Mouse (Mus musculus) kidney, postnatal 4 days (tissue): Measurements from ENCODE around the gene Rgs12.

Experiments
- DNase-seq, 2 experiments: peaks; one replicate each; pipeline ENCODE4 v3.0.0; 2021; ENCODE audit warnings: mixed read lengths in 2 of 2

Rgs12 gene

DNA sequence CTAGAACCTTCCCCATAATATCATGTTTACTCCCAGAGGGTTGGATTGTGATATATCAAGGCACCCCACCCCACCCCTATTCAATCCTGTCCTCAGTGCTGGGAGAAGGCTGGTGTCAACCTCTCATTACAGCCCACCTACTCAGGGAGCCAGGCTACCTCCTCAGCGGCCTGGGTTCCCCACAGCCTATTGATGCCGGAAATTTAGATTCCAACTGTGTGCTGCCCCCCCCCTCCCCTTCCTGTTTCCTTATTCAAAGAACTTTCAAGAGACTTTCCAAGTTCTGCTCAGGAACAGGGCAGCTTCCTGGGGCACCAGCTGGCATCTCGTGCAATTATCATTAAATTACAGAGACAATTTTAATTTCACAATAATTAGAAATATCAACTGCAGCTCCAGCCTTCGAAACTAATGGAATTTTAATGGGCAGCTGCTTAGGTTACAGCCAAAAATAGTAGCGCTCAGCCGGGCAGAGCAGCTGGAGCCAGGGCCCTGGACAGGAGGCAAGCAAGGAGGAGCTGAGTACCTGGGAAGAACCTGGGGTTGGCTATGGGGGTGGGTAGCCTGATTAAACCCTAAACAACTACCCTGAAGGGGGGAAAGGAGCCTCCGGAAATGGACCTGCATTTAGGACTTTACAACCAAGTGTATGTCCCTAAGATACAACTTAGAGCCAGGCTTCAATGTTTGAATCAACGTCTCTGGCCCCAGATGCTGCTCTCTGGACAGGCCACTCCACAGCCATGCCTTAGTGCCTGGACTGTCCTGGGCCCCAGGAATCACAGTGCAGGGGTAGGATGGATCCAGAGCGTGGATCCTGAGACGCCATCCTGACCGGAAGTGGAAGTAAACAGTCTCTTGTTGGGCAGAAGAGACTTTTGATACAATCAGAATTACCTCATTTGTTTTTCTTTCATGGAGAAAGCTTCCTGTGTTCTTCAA lies 17.5 kb upstream of the Rgs12 start:
- peak; percentile 28 to 42 for DNase-seq

GRCm38 (mm10) chr5:34932458-34932806 lies 16.8 kb upstream of the Rgs12 start:
- no peak for DNase-seq

- DNase-seq: no peak
Measured at GRCm38 (mm10) chr5:34933461-34933860, 15.8 kb upstream of the Rgs12 start.

- no peak for DNase-seq
Measured at GRCm38 (mm10) chr5:34941710-34942470, 7.4 kb upstream of the Rgs12 start.

DNA sequence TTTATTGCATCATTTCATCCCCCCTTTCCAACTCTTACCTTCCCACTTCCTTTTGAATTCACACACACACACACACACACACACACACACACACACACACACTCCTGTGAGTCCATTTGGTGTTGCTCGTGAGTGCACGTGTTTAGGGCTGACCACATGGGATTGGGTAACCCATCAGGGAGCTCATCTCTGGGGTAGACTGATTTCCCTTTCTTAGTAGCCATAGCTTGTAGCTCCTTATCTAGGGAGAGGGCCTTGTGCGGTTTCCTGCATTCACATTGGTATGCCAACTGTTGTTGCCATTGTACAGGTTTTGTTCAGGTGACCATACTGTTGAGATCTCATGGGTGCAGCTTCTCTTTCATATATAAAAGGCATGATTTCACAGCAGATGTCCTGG lies 5.8 kb upstream of the Rgs12 start:
- no peak for DNase-seq

- DNase-seq: no peak
Measured at GRCm38 (mm10) chr5:34949769-34950211, 545 bp downstream of the Rgs12 start.

DNA sequence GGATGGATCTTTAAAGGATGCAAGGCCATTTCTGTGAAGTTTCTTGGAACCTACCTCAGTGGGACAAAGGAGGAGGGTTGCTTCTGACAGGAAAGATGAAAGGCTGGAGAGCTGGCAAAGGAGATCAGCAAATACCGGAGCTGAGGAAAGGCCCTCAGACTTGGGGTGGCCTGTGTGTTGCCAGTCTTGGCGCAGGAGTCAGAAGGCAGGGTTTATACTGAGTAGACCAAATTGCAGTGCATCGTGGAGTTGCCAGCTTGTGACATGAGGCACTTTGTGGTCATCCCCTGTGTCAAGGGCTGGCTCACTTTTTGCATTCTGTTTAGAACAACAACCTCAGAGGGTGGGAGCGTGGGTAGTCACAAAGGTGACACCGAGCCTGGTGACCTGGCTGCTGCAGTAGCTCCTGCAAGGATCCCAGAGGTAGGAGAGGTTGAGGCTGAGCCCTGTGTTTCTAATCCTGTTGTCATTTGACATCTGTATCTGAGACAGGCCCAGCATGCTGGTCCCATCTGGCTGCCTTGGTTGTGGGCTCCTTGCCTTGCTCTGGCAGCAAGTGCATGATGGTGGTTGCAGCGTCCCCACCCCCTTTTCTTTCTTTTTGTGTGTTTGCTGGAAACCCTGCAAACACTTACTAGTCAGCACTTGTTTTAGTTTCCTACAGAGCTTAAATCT lies 1.4 kb downstream of the Rgs12 start:
- DNase-seq: no peak

GRCm38 (mm10) chr5:34951161-34951834 lies 2.1 kb downstream of the Rgs12 start:
- peak; percentile 44 to 52 for DNase-seq

GRCm38 (mm10) chr5:34954508-34954907 lies 5.3 kb downstream of the Rgs12 start:
- no peak for DNase-seq

GRCm38 (mm10) chr5:34955630-34956029 lies 6.4 kb downstream of the Rgs12 start:
- peak; percentile 32 to 49 for DNase-seq

- DNase-seq: no peak
Measured at GRCm38 (mm10) chr5:34956151-34956550, 6.9 kb downstream of the Rgs12 start.

GRCm38 (mm10) chr5:34957015-34957414 lies 7.8 kb downstream of the Rgs12 start:
- DNase-seq: no peak

GRCm38 (mm10) chr5:34960021-34960420 lies 10.8 kb downstream of the Rgs12 start:
- no peak for DNase-seq

- no peak for DNase-seq
Measured at GRCm38 (mm10) chr5:34965531-34965930, 16.3 kb downstream of the Rgs12 start.

DNA sequence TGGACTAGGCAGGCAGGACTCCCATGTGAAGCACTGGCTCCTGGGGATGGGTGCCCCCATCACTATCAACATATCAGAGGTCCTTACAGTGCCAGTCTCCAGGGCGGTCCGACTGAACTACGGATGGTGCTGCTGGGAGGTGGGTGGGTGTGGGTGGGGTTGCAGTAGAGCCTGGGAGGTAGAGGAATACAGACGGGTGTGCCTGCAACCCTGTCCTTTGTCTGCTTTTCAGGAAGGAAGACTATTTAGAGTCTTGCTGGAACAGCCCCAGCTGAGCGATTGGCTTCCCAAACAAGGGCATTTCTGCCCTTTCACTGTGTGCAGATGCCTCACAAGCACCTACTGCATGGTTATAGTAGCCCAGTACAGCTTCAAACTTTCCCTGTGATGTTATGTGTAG lies 19.1 kb downstream of the Rgs12 start:
- peak in 1 of 2 experiments; percentile 24 for DNase-seq

DNA sequence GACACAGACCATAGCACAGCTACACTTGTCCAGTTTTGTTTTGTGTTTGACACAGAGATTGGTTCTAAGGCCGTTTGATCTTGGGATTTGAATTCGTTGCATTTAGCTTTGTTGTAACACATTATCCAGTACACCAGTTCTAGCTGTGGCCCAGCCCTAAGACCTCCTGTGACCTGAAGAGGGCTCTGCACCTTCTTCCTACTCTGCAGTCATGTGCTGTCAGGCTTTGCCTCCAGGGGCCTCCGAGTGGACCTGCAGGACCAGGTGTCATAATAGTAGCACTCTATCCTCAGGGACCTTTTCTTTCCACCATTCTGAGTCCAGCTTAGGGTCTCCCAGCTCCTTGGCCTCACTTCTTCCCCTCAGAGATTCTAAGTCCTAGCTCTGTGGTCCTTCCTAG lies 23.2 kb downstream of the Rgs12 start:
- DNase-seq: no peak

GRCm38 (mm10) chr5:34973560-34974317 lies 24.5 kb downstream of the Rgs12 start:
- DNase-seq: no peak

DNA sequence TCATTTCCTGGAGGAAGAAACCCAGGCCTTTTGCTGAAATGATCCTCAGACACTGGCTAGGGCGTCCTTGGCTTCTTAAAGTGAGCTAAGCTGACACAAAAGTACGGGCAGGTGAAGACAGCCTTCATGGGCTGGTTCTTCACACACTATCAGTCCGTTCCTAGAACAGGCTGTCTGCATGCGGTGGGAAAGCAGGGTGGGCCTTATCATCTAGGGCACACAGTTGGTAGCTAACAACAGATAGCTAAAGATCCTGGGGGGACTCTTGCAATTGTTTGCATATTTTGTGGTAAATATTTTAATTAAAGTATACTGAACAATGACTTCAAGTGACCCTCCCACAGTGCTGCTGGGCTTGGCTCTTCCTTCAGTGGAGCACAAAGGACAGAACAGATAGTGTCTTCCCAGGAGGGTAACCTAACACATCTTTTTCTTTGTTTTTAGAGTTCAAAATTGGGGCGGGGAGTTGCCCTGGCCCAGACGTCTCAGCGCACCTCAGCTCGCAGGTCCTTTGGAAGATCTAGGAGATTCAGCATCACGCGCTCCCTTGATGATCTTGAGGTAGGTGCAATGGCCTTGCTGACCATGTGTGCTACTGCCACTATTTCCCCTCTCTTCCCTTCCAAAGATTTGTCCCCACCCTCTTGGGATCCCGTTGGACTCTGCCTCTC lies 25.7 kb downstream of the Rgs12 start:
- DNase-seq: no peak

GRCm38 (mm10) chr5:34976540-34977292 lies 27.5 kb downstream of the Rgs12 start:
- DNase-seq: no peak

DNA sequence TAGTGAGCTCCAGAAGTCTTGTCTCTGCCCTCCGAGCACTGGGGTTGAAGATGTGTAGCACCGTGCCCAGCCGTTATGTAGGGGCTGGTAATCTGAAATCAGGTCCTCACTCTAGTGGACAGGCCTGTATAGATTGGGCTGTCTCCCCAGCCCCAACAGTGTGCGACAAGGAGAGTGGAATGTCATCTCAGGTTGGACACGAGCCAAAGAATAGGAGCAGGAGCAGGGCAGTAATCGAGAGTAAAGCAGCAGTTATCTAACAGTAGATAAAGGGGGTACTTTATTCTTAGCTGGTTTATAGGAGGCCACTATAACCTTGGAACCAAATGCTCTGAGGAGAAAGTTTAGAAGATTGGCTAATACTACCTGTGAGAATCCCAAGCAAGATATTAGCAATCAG lies 30.9 kb downstream of the Rgs12 start:
- DNase-seq: no peak

GRCm38 (mm10) chr5:34981734-34982133 lies 32.5 kb downstream of the Rgs12 start:
- DNase-seq: no peak
